10 mouse cellular contexts compared by ENCODE assay signal in genomic region chr11:50233993-50234392, GRCm38 (mm10). TPM values are rescaled to one million over a fixed set of nuclear protein-coding genes. Genes with fewer than 3 reads are reported as not detected.
A peak's percentile ranks its signal among the peaks of the same experiment; 100 is the strongest.
DNase-seq lines count a peak whose midpoint lies in the region; ATAC-seq and TF ChIP-seq lines count a peak whose summit lies in the region.
"Had no signal": no experiment of that assay in that cellular context is flagged by ENCODE, and none has a peak within 500 bp of the region (broad histone marks: within the 10 kb centered on the region; RNA-seq: fewer than 3 reads in every experiment).

No protein-coding gene starts in this region.

- H3K9me3 ChIP-seq in liver, embryonic 12.5 days (replicated peaks), result no peaks in the 10 kb centered on the region

- H3K4me1 ChIP-seq in liver, adult 2 months (ENCODE audit: control insufficient read depth, insufficient read depth, low read length), result peaks cover 14% of the 10 kb centered on the region
- peaks cover 57% of the 10 kb centered on the region for H3K4me1 ChIP-seq in liver, embryonic 12.5 days

- no peak overlapping the region for H3K4me2 ChIP-seq in liver, embryonic 12.5 days

- intact Hi-C loops in gastrocnemius, adult 2 months (cut with DNase I), result no loop called here

- H3K4me3 ChIP-seq in gastrocnemius, adult 2 months, result no peak overlapping the region
- no peak overlapping the region for H3K4me3 ChIP-seq in liver, adult 2 months (ENCODE audit: insufficient read depth, low read depth, low read length)
- H3K4me3 ChIP-seq in liver, embryonic 12.5 days, result no peak overlapping the region

- H3K79me2 ChIP-seq in liver, adult 2 months (ENCODE audit: control insufficient read depth, insufficient read depth, low read length), result no peaks in the 10 kb centered on the region

- H3K27me3 ChIP-seq in liver, adult 2 months (ENCODE audit: control insufficient read depth, insufficient read depth, low read length), result no peaks in the 10 kb centered on the region
- H3K27me3 ChIP-seq in liver, embryonic 12.5 days (replicated peaks), result peaks cover 6% of the 10 kb centered on the region; the same call in 1 of the 2 replicates

- no peak for DNase-seq in gastrocnemius, adult 2 months
- DNase-seq in gastrocnemius, adult 18-20 months (ENCODE audit: low spot score), result no peak
- DNase-seq in liver, adult 2 months (ENCODE audit: extremely low read depth, low read depth, low spot score), result no peak
- DNase-seq in ZHBTc4 (ENCODE audit: low read depth, low spot score), result peak; percentile 76
- peak; percentile 67 for DNase-seq in testis, postnatal 10 days (ENCODE audit: low spot score)
- no peak for DNase-seq in right cerebral cortex, postnatal 14 days
- DNase-seq: lung, postnatal 36 days; spleen, adult 18-20 months; thymus, postnatal 36 days had no signal

- ATAC-seq in liver, embryonic 12.5 days, result no peak

- peaks cover 5% of the 10 kb centered on the region; the same call in 1 of the 2 replicates for H3K36me3 ChIP-seq in liver, adult 2 months (ENCODE audit: control insufficient read depth, insufficient read depth, low read length)
- H3K36me3 ChIP-seq in liver, embryonic 12.5 days, result peaks cover 56% of the 10 kb centered on the region

- no peak for TF ChIP-seq POLR2A in liver, adult 2 months (IDR thresholded peaks at IDR 0.05; ENCODE audit: extremely low read depth, insufficient read depth, low read length)

- H3K27ac ChIP-seq in gastrocnemius, adult 2 months, result no peak overlapping the region
- H3K27ac ChIP-seq in liver, adult 2 months (replicated peaks; ENCODE audit: insufficient read depth, low read depth, low read length), result no peak overlapping the region
- H3K27ac ChIP-seq in liver, embryonic 12.5 days, result no peak overlapping the region

- 94% methylated on average over 11 of the region's 11 CpGs for WGBS in liver, adult 2 months
- WGBS in liver, embryonic 12.5 days (ENCODE audit: insufficient replicate concordance), result 81% methylated on average over 11 of the region's 11 CpGs

- TF ChIP-seq CTCF in gastrocnemius, adult 2 months (IDR thresholded peaks at IDR 0.05), result peak; percentile 49
- peak; percentile 52 for TF ChIP-seq CTCF in liver, adult 2 months (IDR thresholded peaks at IDR 0.05; ENCODE audit: low read depth, low read length)

- no peak overlapping the region for H3K9ac ChIP-seq in liver, adult 2 months (ENCODE audit: low read depth, low read length)
- no peak overlapping the region for H3K9ac ChIP-seq in liver, embryonic 12.5 days

RNA-seq across cellular contexts. Expression of gene Ltc4s, which starts 4.4 kb away (rescaled TPM):
- 1 to 10 TPM; 2.1 to 3.2 TPM for total RNA-seq in gastrocnemius, adult 2 months (2021)
- 1 to 10 TPM in 1 of 2 experiments, under 1 TPM in 1; 0.89 to 2.7 TPM for total RNA-seq in gastrocnemius, adult 18-20 months (2021)
- total RNA-seq in liver, adult 2 months (2014; rRNA removed), result 0.27 and 0.28 TPM in 2 replicates
- polyA plus RNA-seq in liver, adult 2 months (2012; rRNA removed), result 2.1 and 3.2 TPM in 2 replicates
- 0.87 and 1.0 TPM in 2 replicates for polyA plus RNA-seq in liver, embryonic 12.5 days (2016; fragmentation: Nextera tagmentation; extraction: Ambion mirVana)

RNA-seq across cellular contexts. Expression of gene Mgat4b, which starts 23.3 kb away (rescaled TPM):
- 10 to 100 TPM; 33.9 to 40.7 TPM for total RNA-seq in gastrocnemius, adult 2 months (2021)
- 10 to 100 TPM; 38.3 to 39.1 TPM for total RNA-seq in gastrocnemius, adult 18-20 months (2021)
- 9.8 and 16.5 TPM in 2 replicates for total RNA-seq in liver, adult 2 months (2014; rRNA removed)
- polyA plus RNA-seq in liver, adult 2 months (2012; rRNA removed), result 26.3 and 28.8 TPM in 2 replicates
- 29.1 and 30.7 TPM in 2 replicates for polyA plus RNA-seq in liver, embryonic 12.5 days (2016; fragmentation: Nextera tagmentation; extraction: Ambion mirVana)

RNA-seq across cellular contexts. Expression of gene Sqstm1, which starts 23.4 kb away (rescaled TPM):
- total RNA-seq in gastrocnemius, adult 2 months (2021), result 100 to 1,000 TPM; 376 to 655 TPM
- 100 to 1,000 TPM; 521 to 604 TPM for total RNA-seq in gastrocnemius, adult 18-20 months (2021)
- total RNA-seq in liver, adult 2 months (2014; rRNA removed), result 252 and 333 TPM in 2 replicates
- polyA plus RNA-seq in liver, adult 2 months (2012; rRNA removed), result 254 and 299 TPM in 2 replicates
- 143 and 152 TPM in 2 replicates for polyA plus RNA-seq in liver, embryonic 12.5 days (2016; fragmentation: Nextera tagmentation; extraction: Ambion mirVana)

RNA-seq across cellular contexts. Expression of gene Maml1, which starts 58.1 kb away (rescaled TPM):
- 1 to 10 TPM; 6.6 to 7.1 TPM for total RNA-seq in gastrocnemius, adult 2 months (2021)
- total RNA-seq in gastrocnemius, adult 18-20 months (2021), result 1 to 10 TPM; 4.9 to 7.4 TPM
- total RNA-seq in liver, adult 2 months (2014; rRNA removed), result 3.1 and 4.0 TPM in 2 replicates
- polyA plus RNA-seq in liver, adult 2 months (2012; rRNA removed), result 7.2 and 8.3 TPM in 2 replicates
- polyA plus RNA-seq in liver, embryonic 12.5 days (2016; fragmentation: Nextera tagmentation; extraction: Ambion mirVana), result 3.2 and 3.3 TPM in 2 replicates

RNA-seq across cellular contexts. Expression of gene Mrnip, which starts 59.7 kb away (rescaled TPM):
- total RNA-seq in gastrocnemius, adult 2 months (2021), result 1 to 10 TPM; 2.4 to 3.1 TPM
- total RNA-seq in gastrocnemius, adult 18-20 months (2021), result 1 to 10 TPM; 2.4 to 2.7 TPM
- total RNA-seq in liver, adult 2 months (2014; rRNA removed), result 8.5 and 9.3 TPM in 2 replicates
- polyA plus RNA-seq in liver, adult 2 months (2012; rRNA removed), result 9.3 and 9.9 TPM in 2 replicates
- polyA plus RNA-seq in liver, embryonic 12.5 days (2016; fragmentation: Nextera tagmentation; extraction: Ambion mirVana), result 8.6 and 8.7 TPM in 2 replicates

Comparison
In these comparisons a context has a peak if more than half of its experiments do, and no peak if none do; other contexts are left out.
1. DNase-seq: peak in ZHBTc4 (single experiment) and testis, postnatal 10 days (single experiment); none in gastrocnemius, adult 2 months (single experiment), gastrocnemius, adult 18-20 months (single experiment), liver, adult 2 months (single experiment) and right cerebral cortex, postnatal 14 days (single experiment).